8 mouse cellular contexts compared by ENCODE assay signal in the genomic region with DNA sequence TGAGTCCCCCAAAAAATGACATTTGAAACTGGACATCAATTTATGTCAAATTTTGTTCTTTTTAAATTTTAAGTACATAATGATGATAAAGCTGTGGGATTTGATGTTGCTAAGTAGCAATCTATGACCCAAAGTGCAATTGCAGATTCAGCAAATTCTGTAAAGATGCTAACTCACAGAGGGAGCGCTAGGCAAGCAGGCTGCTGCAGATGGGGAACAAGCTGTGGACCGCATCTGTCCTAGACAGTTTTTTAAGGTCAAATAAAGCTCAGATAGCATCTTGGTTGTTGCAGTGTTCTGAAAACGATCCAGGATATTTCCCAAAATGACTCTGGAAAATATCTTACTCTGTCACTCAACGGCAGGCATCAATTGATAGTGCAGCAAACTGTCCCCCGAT. TPM values are rescaled to one million over a fixed set of nuclear protein-coding genes. Genes with fewer than 3 reads are reported as not detected.
DNase-seq lines count a peak whose midpoint lies in the region; ATAC-seq and TF ChIP-seq lines count a peak whose summit lies in the region.

No protein-coding gene starts in this region.

- no peaks in the 10 kb centered on the region for H3K9me3 ChIP-seq in heart, embryonic 16.5 days (replicated peaks; ENCODE audit: control insufficient read depth, low read length)
- no peaks in the 10 kb centered on the region for H3K9me3 ChIP-seq in G1E (replicated peaks)
- H3K9me3 ChIP-seq in forebrain, embryonic 14.5 days (replicated peaks; ENCODE audit: control insufficient read depth, low read length) = no peaks in the 10 kb centered on the region
- no peaks in the 10 kb centered on the region for H3K9me3 ChIP-seq in limb, embryonic 15.5 days
- no peaks in the 10 kb centered on the region for H3K9me3 ChIP-seq in stomach, postnatal 0 days (ENCODE audit: control insufficient read depth, low read length)

- peak overlapping the region; percentile 61; the same call in 1 of the 2 replicates for H3K9ac ChIP-seq in heart, embryonic 16.5 days (ENCODE audit: low read length)
- H3K9ac ChIP-seq in forebrain, embryonic 14.5 days (ENCODE audit: low read length) = 0 out of 2 replicates have a peak overlapping the region, but pooled peaks have one; percentile 21
- no peak overlapping the region for H3K9ac ChIP-seq in limb, embryonic 15.5 days
- H3K9ac ChIP-seq in stomach, postnatal 0 days (ENCODE audit: low read length) = no peak overlapping the region

- no peak for TF ChIP-seq CTCF in G1E (IDR thresholded peaks at IDR 0.05; ENCODE audit: low read depth, low read length)
- no peak for TF ChIP-seq CTCF in stomach, postnatal 0 days (IDR thresholded peaks at IDR 0.05; ENCODE audit: low read depth)

- no peak for DNase-seq in heart, postnatal 4 days
- DNase-seq in G1E (ENCODE audit: low spot score) = no peak
- DNase-seq in forebrain, embryonic 14.5 days (ENCODE audit: low spot score) = peak; percentile 51
- no peak for DNase-seq in stomach, postnatal 0 days (ENCODE audit: low spot score)
- no peak for DNase-seq in urinary bladder, postnatal 10 days (ENCODE audit: low spot score)
- no peak for DNase-seq in spleen, postnatal 36 days (ENCODE audit: low spot score in 2 of 2)

- 25% methylated on average over 5 of the region's 5 CpGs for WGBS in heart, embryonic 16.5 days
- 68% methylated on average over 5 of the region's 5 CpGs for WGBS in forebrain, embryonic 14.5 days
- WGBS in limb, embryonic 15.5 days = 63% methylated on average over 5 of the region's 5 CpGs
- 64% methylated on average over 5 of the region's 5 CpGs for WGBS in stomach, postnatal 0 days

- peak overlapping the region; percentile 63 for H3K4me2 ChIP-seq in heart, embryonic 16.5 days (ENCODE audit: low read depth, low read length)
- peak overlapping the region; percentile 77 for H3K4me2 ChIP-seq in forebrain, embryonic 14.5 days (ENCODE audit: low read length)
- H3K4me2 ChIP-seq in limb, embryonic 15.5 days = peak overlapping the region; percentile 74
- peak overlapping the region; percentile 36; the same call in 1 of the 2 replicates for H3K4me2 ChIP-seq in stomach, postnatal 0 days (replicated peaks; ENCODE audit: low read depth)

- peaks cover 16% of the 10 kb centered on the region for H3K4me1 ChIP-seq in heart, embryonic 16.5 days (ENCODE audit: control insufficient read depth, insufficient read depth, low read length)
- peaks cover 41% of the 10 kb centered on the region for H3K4me1 ChIP-seq in G1E (ENCODE audit: insufficient read depth, low read depth, low read length)
- H3K4me1 ChIP-seq in forebrain, embryonic 14.5 days (ENCODE audit: control insufficient read depth, insufficient read depth, low read length) = peaks cover 7% of the 10 kb centered on the region
- peaks cover 8% of the 10 kb centered on the region; the same call in 1 of the 2 replicates for H3K4me1 ChIP-seq in limb, embryonic 15.5 days
- H3K4me1 ChIP-seq in stomach, postnatal 0 days (replicated peaks; ENCODE audit: control insufficient read depth, insufficient read depth) = no peaks in the 10 kb centered on the region

- H3K4me3 ChIP-seq in heart, embryonic 16.5 days (ENCODE audit: low read length) = no peak overlapping the region; the same call in 1 of the 2 replicates
- peak overlapping the region; percentile 85; the same call in 1 of the 2 replicates for H3K4me3 ChIP-seq in G1E (ENCODE audit: low read depth, low read length)
- peak overlapping the region; percentile 94 for H3K4me3 ChIP-seq in forebrain, embryonic 14.5 days (ENCODE audit: low read depth, low read length)
- no peak overlapping the region for H3K4me3 ChIP-seq in limb, embryonic 15.5 days
- H3K4me3 ChIP-seq in stomach, postnatal 0 days (ENCODE audit: low read depth, low read length) = peak overlapping the region; percentile 95; the same call in 1 of the 2 replicates

- peak overlapping the region; percentile 100; the same call in 1 of the 2 replicates for H3K27ac ChIP-seq in heart, embryonic 16.5 days (ENCODE audit: low read length)
- peak overlapping the region; percentile 100 for H3K27ac ChIP-seq in forebrain, embryonic 14.5 days (ENCODE audit: low read depth, low read length)
- H3K27ac ChIP-seq in limb, embryonic 15.5 days = peak overlapping the region; percentile 99; the same call in 1 of the 2 replicates
- 0 out of 2 replicates have a peak overlapping the region, but pooled peaks have one; percentile 8 for H3K27ac ChIP-seq in stomach, postnatal 0 days (replicated peaks)

- H3K27me3 ChIP-seq in heart, embryonic 16.5 days (ENCODE audit: control insufficient read depth, insufficient read depth, low read length) = no peaks in the 10 kb centered on the region
- no peaks in the 10 kb centered on the region for H3K27me3 ChIP-seq in G1E (ENCODE audit: insufficient read depth, low read length)
- no peaks in the 10 kb centered on the region for H3K27me3 ChIP-seq in forebrain, embryonic 14.5 days (replicated peaks; ENCODE audit: control insufficient read depth, insufficient read depth, low read length)
- no peaks in the 10 kb centered on the region for H3K27me3 ChIP-seq in limb, embryonic 15.5 days
- H3K27me3 ChIP-seq in stomach, postnatal 0 days (ENCODE audit: control insufficient read depth, insufficient read depth, low read length) = no peaks in the 10 kb centered on the region

- no peak for ATAC-seq in heart, embryonic 16.5 days (replicated peaks; ENCODE audit: extremely low read depth, insufficient read depth, low FRiP score)
- no peak for ATAC-seq in G1E (ENCODE audit: extremely low read depth, insufficient number of reproducible peaks, low FRiP score, poor library complexity, severe bottlenecking)
- no peak for ATAC-seq in forebrain, embryonic 14.5 days
- no peak for ATAC-seq in limb, embryonic 15.5 days (ENCODE audit: insufficient number of reproducible peaks, low FRiP score, low TSS enrichment, low read depth)
- no peak for ATAC-seq in stomach, postnatal 0 days (ENCODE audit: low FRiP score, low TSS enrichment)

- TF ChIP-seq EP300 in stomach, postnatal 0 days (optimal IDR thresholded peaks at IDR 0.05) = no peak

- H3K36me3 ChIP-seq in heart, embryonic 16.5 days (ENCODE audit: control insufficient read depth, insufficient read depth) = no peaks in the 10 kb centered on the region
- H3K36me3 ChIP-seq in G1E (replicated peaks) = peaks cover 8% of the 10 kb centered on the region
- no peaks in the 10 kb centered on the region for H3K36me3 ChIP-seq in forebrain, embryonic 14.5 days (ENCODE audit: control insufficient read depth, insufficient read depth, low read length)
- no peaks in the 10 kb centered on the region for H3K36me3 ChIP-seq in limb, embryonic 15.5 days
- H3K36me3 ChIP-seq in stomach, postnatal 0 days (ENCODE audit: control insufficient read depth, insufficient read depth, low read length) = no peaks in the 10 kb centered on the region

RNA-seq across cellular contexts. Expression of gene Rtn3, which starts 1.0 kb away (rescaled TPM):
- polyA plus RNA-seq in heart, embryonic 16.5 days (2015; fragmentation: Nextera tagmentation; extraction: Ambion mirVana) = 134 and 139 TPM in 2 replicates
- total RNA-seq in heart, postnatal 4 days (2021) = 100 to 1,000 TPM; 119 TPM
- total RNA-seq in G1E (2014; fragmentation: Nextera tagmentation) (189 and 203 TPM in 2 replicates), G1E (2017) (50.5 and 62.7 TPM in 2 replicates)
- polyA plus RNA-seq in G1E (2012) = 27.2 and 33.2 TPM in 2 replicates
- polyA plus RNA-seq in forebrain, embryonic 14.5 days (2014; fragmentation: Nextera tagmentation; extraction: Ambion mirVana) = 464 and 468 TPM in 2 replicates
- 122 and 129 TPM in 2 replicates for polyA plus RNA-seq in limb, embryonic 15.5 days (2015; fragmentation: Nextera tagmentation; extraction: Ambion mirVana)
- 116 and 120 TPM in 2 replicates for polyA plus RNA-seq in stomach, postnatal 0 days (2015; fragmentation: Nextera tagmentation; extraction: Ambion mirVana)

RNA-seq across cellular contexts. Expression of gene Atl3, which starts 9.8 kb away (rescaled TPM):
- polyA plus RNA-seq in heart, embryonic 16.5 days (2015; fragmentation: Nextera tagmentation; extraction: Ambion mirVana) = 9.2 and 10.3 TPM in 2 replicates
- 10 to 100 TPM; 35.1 to 36.9 TPM for total RNA-seq in heart, postnatal 4 days (2021)
- total RNA-seq in G1E (2014; fragmentation: Nextera tagmentation) (74.2 and 76.4 TPM in 2 replicates), G1E (2017) (58.2 and 64.6 TPM in 2 replicates)
- polyA plus RNA-seq in G1E (2012) = 7.4 and 10.5 TPM in 2 replicates
- polyA plus RNA-seq in forebrain, embryonic 14.5 days (2014; fragmentation: Nextera tagmentation; extraction: Ambion mirVana) = 5.9 and 7.1 TPM in 2 replicates
- polyA plus RNA-seq in limb, embryonic 15.5 days (2015; fragmentation: Nextera tagmentation; extraction: Ambion mirVana) = 14.3 and 16.6 TPM in 2 replicates
- 14.4 and 17.7 TPM in 2 replicates for polyA plus RNA-seq in stomach, postnatal 0 days (2015; fragmentation: Nextera tagmentation; extraction: Ambion mirVana)

Comparison
In these comparisons a context has a peak if more than half of its experiments do, and no peak if none do; other contexts are left out.
1. H3K27ac ChIP-seq: peak in every context shown above with its lines; median percentile 100 in heart, embryonic 16.5 days; 100 in forebrain, embryonic 14.5 days; 99 in limb, embryonic 15.5 days; 8 in stomach, postnatal 0 days.
2. H3K4me3 ChIP-seq: peak in G1E (single experiment), forebrain, embryonic 14.5 days (single experiment) and stomach, postnatal 0 days (single experiment); none in heart, embryonic 16.5 days (single experiment) and limb, embryonic 15.5 days (single experiment).
3. H3K9ac ChIP-seq: peak in heart, embryonic 16.5 days (single experiment) and forebrain, embryonic 14.5 days (single experiment); none in limb, embryonic 15.5 days (single experiment) and stomach, postnatal 0 days (single experiment).
4. Peak in every context shown above with its lines, with median percentiles within 50 percentile points of each other: H3K4me2 ChIP-seq.